Mouse (Mus musculus) cortical plate, adult 2 months (tissue): ENCODE measurements at regions not wholly inside any gene's neighbourhood (a gene's known extent, or its start where the extent isn't known, plus 50 kb on each side); places are given as distances from the start of the nearest gene placed in this dataset.

Experiments
- H3K27ac ChIP-seq: fragments of 200-500 bp; 2 replicates; pipeline ENCODE4 v1.5.1; 2012; ENCODE audit warnings: low read length, control low read depth, inconsistent platforms; ENCODE audit not compliant: insufficient read depth
- H3K4me1 ChIP-seq: fragments of 200-500 bp; 2 replicates; pipeline ENCODE4 v1.6.1; 2011; ENCODE audit warnings: low read length; ENCODE audit not compliant: control insufficient read depth, insufficient read depth
- H3K4me3 ChIP-seq: fragments of 200-500 bp; 2 replicates; pipeline ENCODE4 v1.5.1; 2011; ENCODE audit warnings: mild to moderate bottlenecking, low read length, control low read depth; ENCODE audit not compliant: insufficient read depth
- CTCF ChIP-seq: fragments of 200-500 bp; IDR thresholded peaks from 2 replicates; pipeline ENCODE4 v1.5.1; 2011; ENCODE audit warnings: mild to moderate bottlenecking, control low read depth, low read length; ENCODE audit not compliant: insufficient read depth; ENCODE audit errors: extremely low read depth
- POLR2A ChIP-seq: fragments of 200-500 bp; IDR thresholded peaks from 2 replicates; pipeline ENCODE4 v1.6.1; 2011; ENCODE audit warnings: mild to moderate bottlenecking, low read length, control low read depth; ENCODE audit not compliant: insufficient read depth; ENCODE audit errors: extremely low read depth

DNA sequence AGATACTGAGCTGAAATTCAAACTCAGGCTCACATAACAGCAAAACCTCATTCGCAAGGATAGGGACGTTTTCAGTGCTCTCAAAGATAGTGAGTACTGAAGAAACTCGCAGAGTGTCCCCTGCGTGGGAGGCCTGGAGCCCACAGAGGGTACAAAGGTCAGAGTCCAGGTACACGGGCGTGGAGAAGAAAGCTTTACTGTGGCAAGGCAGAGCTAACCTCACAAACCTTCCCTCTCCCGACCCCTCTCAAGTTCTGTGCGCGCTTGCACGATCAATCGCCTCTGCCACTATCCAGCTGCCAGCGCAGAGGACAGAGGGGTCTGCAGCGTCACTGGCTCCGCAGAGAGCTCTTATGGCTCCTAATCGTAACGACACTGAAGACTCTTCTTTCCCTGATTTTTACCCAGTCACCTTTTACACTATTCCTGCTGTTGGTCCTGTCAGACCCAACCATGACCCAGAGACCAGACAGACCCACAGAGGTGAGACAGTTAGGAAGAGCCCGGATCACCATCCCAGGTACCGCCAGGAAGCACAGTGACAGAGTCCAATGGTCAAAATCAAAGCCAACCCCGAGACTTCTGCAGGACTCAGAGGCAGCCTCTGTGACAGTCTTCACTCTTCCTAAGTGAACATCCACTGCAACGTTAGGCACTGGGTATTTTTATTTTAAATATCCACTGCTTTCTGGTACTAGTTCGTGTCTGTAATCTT lies 51.6 kb upstream of the Gadd45a start:
- Histone ChIP-seq H3K27ac (no peak overlapping the region), H3K4me1 (no peaks in the 10 kb centered on the region), H3K4me3 (no peak overlapping the region)

DNA sequence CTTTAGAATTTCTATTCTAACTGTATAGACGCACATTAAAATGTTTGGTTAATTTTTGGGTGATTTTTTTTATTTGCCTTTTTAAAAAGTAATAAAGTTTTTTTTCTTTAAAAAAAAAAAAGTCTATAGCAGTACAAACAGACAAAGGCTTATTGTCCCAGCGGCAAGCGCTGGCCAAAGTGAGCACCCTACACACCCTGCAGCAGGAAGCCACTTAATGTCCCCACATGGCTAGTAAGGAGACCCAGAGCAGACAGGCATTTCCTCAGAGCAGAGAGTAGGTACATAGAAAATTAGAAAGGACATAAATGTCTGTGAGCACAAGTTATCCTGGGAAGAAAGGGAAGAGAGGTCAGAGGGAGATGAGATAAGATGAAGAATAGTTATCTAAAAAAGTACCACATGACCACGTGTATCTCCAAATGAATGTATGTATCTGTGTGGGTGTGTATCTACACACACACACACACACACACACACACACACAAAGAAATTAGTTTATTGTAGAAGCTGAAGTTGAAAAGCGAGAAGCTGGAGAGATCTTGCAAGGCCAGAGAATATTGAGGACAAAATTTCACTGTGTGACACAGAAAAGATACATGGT lies 50.7 kb upstream of the Gadd45a start:
- H3K4me3 ChIP-seq = no peak overlapping the region
- TF ChIP-seq POLR2A (no peak), CTCF (no peak)
- no peak overlapping the region for H3K27ac ChIP-seq
- H3K4me1 ChIP-seq = no peaks in the 10 kb centered on the region

More for the DNA sequence above, 51.6 kb upstream of the Gadd45a start:
- TF ChIP-seq CTCF = no peak
- no peak for TF ChIP-seq POLR2A

DNA sequence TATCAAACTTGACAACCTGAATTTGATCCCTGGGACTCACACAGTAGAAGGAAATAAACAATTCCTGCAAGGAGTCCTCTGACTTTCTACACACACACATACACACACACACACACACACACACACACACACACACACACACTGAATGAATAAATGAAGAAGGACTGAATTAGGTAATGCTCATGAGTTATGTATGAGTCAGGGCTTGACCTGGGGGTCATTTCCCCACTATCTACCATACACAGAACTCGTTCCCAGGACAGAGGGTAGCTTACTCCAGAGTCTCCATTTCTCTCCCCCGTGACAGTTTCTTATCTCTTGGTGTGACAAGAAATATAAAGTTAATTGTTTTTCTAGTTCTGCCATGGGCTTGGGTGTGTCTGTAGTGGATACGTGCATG lies 50.1 kb upstream of the Gadd45a start:
- Histone ChIP-seq H3K4me1 (no peaks in the 10 kb centered on the region), H3K27ac (no peak overlapping the region), H3K4me3 (no peak overlapping the region)
- no peak for TF ChIP-seq CTCF
- no peak for TF ChIP-seq POLR2A
